Mouse (Mus musculus): ENCODE data around the gene Ppp2r3a.

Ppp2r3a gene

DNA sequence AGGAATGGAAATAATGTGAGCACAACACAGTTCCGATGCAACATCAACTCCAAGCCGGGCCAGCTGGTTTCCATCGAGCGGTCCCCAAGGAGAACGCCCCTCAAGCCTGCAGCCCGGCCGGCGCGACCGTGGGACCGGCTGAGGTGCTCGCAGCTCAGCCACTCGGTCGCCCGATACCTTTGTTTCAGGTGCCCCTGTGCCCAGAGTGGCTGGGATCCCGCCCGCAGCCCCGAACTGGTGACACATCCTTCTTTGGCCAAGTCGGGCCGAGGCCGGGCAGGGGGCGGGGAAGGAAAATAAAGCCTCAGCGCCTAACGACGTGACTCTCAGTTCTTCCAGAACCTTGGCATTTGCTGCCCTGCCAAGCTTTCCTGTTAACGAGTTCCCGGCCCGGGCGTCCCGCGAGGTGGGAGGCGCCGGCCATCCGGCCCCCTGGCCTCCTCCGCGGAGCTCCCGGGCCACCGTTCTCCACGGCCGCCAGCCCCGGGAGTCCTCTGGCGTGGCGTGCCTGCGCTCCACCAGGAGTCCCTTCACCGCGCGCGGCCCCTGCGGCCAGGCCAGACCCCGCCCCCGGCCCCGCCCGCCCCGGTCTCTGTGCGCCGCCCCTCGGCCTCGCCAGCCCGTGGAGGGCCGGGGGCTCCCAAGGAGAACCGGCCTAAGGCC lies 483 bp downstream of the Ppp2r3a start:
- DNase-seq: no peak

GRCm38 (mm10) chr9:101250486-101250885 lies 1.1 kb downstream of the Ppp2r3a start:
- peak; percentile 14 for DNase-seq

- DNase-seq: no peak
Observed at GRCm38 (mm10) chr9:101249626-101250025, 2.0 kb downstream of the Ppp2r3a start.

GRCm38 (mm10) chr9:101247541-101247940 lies 4.1 kb downstream of the Ppp2r3a start:
- peak; percentile 19 for DNase-seq

DNA sequence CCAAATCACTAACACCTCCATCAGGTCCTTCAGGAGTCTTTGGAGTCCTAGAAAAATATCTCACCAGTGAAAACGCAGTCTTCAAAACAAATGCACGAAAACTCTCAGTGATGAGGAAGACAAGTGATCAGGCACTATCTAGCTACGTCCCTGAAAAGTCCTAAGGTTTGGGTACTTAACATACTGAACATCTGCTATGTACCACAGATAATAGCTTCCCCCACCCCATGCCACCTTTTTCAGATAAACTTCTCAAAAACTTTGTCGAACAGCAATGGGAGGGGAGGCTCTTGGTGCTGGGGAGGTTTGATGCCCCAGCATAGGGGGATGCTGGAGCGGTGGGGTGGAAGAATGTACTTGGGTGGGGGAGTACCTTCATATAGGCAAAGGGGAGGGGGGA lies 6.1 kb downstream of the Ppp2r3a start:
- no peak for DNase-seq

- no peak for DNase-seq
Observed at GRCm38 (mm10) chr9:101243711-101244110, 7.9 kb downstream of the Ppp2r3a start.

- no peak for DNase-seq
Observed at GRCm38 (mm10) chr9:101240161-101240560, 11.4 kb downstream of the Ppp2r3a start.

- no peak for DNase-seq
Observed at GRCm38 (mm10) chr9:101235786-101236185, 15.8 kb downstream of the Ppp2r3a start.

- no peak for DNase-seq
Observed at GRCm38 (mm10) chr9:101232034-101232433, 19.6 kb downstream of the Ppp2r3a start.

DNA sequence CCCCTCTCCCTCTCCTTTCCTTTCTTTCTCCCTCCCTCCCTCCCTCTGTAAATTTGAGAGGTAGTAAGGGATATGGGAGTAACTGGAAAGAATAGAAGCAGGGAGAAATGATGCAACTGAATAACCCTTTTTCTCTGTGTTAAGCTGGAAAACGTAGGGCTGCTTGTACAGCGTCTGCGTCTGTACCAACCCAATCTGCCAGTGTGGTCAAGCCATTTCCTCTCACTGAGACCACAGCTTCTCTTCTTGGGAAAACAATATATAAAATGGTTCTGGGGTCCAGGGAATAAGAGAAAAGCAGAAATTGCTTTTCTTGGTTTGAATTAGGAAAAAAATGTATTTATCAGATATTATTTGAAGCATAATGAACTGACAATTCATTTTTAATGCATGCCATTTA lies 21.6 kb downstream of the Ppp2r3a start:
- no peak for DNase-seq

DNA sequence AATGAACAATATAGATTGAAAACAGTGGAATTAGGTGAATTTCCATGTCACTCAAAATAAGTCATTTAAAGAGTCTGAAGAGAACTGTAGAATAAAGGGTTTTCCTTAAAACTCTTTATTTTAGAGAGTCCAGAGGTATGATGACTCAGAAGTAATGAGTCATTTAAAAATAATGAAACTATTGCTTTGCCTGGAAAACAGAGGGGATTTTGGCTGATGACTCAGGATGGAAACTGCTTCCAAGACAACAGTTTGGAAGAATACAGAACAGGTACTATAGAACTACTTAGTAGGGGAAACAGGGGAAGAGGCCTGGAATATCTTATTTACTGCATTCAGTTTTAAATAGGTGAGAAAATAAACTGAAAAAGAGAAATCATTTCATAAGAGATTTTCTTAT lies 22.7 kb downstream of the Ppp2r3a start:
- DNase-seq: no peak

DNA sequence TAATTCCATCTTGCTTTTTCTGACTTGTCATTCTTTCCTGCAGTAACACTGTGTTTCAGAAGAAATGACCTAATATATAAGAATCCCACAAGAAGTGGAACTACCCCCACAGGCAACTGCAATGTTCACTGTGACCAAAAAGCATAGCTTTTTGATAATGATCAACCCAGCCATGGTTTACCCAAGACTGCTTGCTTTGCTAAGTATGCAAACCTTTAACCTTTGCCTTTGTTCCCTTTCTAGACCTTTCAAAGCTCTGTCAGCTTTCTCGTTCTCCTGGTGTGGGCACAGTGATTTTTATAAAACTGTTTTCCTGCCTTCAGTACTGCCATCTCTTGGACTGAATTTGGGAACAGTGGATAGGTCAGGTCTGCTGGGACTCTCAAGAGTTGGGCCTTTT lies 43.6 kb downstream of the Ppp2r3a start:
- DNase-seq: no peak

DNA sequence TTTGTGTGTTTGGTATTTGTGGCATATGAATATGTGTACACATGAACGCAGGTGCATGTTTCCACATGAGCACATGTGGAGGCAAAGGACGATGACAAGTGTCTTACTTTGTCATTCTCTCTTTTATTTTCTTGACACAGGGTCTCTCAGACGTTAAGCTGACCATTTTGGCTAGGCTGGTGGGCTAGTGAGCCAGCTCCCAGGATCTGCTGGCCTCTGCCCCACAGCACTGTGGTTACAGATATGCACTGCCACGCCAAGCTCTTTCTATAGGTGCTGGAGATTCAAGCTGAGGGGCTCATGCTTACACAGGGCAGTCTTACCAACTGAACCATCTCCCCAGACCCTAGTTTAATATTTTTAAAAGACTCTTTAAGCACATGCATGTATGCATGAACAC lies 45.1 kb downstream of the Ppp2r3a start:
- no peak for DNase-seq

- DNase-seq: no peak
Observed at GRCm38 (mm10) chr9:101205216-101205615, 46.4 kb downstream of the Ppp2r3a start.

DNA sequence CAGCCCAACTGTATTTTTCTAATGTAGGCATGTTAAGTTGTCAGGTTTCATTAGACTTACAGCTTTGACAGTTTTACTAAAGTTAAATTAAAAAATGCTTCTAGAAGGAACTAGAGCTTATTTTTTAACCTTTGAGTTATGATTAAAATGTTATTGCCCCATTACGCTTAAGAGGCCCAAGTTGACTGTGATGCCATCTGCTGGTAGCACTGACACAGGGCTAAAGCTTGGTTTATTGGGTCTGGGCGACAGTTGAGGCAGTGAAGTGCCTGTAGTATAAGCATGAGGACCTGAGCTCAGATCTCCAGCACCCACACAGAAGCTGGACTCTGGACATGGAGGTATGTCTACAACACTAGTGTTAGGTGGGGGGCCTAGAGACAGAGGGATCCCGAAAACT lies 47.5 kb downstream of the Ppp2r3a start:
- no peak for DNase-seq

DNA sequence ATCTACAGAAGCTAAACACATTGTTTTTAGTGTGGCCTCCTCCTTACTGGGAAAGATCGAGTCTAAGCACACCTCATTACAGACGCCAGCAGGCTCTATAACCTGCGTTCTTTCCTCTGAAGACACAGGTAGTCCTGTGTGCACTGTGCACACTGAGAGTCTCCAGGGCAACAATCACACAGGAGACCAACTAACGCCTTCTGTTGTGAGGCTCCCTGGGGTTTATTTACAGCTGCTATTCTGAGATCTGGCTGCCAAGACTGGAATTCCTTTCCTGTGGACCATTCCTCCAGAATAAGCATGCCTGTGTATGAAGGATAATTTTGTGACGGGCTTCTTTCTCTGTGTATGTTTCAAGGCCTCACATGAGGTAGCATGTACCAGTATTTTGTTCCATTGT lies 51.0 kb downstream of the Ppp2r3a start:
- no peak for DNase-seq

DNA sequence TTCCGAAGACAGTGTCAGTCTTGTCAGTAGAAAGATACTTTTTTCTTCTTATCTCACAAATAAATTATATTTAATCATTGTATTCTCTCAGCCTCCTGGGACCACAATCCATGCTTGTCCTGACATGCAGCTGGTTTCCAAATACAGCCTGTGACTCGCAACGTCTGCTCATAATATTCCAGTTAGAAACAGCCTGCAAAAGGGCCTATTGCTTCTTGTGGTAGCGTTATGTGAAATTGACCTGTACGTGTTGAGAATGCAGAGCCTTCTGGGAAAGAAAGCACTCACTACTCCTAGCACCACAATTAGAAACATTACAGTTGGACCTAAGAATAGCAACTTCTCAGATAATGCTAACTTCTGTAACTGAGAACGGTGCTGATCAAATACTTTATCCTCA lies 52.8 kb downstream of the Ppp2r3a start:
- DNase-seq: no peak

DNA sequence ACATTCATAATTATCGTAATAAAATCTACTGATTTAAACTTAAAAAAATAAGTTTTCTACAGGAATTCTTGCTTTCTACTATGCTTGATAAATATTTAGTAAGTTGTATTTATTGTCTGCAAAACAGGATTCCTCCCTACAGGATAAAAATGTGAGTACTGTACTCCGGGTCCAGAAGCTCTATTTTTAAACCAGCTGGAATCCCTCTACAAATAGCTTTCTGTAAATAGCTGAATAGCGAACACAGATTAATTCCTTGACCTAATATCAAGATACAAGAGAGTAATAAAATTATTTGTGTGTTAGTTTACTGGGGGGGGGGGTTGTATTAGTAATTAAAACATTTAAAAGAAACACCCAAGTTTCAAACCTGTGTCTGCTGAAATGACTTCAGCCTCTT lies 53.3 kb downstream of the Ppp2r3a start:
- no peak for DNase-seq

GRCm38 (mm10) chr9:101181962-101182701 lies 69.5 kb downstream of the Ppp2r3a start:
- peak; percentile 89 for DNase-seq

DNA sequence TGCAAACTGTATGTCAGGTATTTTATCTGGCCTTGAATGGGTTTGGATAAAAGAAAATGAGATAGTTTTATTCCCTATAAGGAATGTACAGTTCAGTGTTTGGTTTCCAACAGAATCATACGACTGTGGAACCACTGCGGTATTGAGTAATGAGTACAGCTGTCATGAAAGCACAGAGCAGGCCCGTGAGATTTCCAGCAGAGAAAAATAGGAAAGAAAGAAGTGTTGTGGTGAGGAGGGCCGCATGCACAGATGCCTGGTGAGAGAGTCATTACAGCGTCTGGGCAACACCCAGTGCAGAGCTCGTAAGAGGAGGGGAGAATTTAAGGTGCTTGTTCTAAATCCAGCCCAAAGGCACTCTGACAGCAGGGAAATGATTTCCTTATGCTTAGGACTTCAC lies 70.3 kb downstream of the Ppp2r3a start:
- no peak for DNase-seq

- DNase-seq: peak; percentile 15
Observed at GRCm38 (mm10) chr9:101180234-101180633, 71.4 kb downstream of the Ppp2r3a start.

DNA sequence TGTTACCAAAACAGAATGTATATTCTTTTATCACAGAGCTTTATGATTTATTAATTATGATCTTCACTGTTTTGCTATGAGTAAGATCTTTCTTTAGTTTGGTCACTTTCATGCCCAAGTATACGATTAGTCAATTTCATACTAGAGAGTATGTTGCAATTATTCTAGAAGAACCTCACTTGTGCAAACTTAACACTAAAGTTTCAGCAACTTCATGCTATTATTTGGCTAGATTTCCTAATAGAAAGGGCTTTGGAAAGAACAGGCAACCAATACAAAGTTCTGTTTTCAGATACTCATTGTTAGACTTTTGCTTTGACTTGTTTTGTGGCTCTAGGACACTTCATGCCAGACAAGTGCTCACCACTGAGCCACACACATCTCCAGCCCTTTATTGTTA lies 91.0 kb downstream of the Ppp2r3a start:
- no peak for DNase-seq

- DNase-seq: no peak
Observed at GRCm38 (mm10) chr9:101160092-101160491, 91.5 kb downstream of the Ppp2r3a start.

GRCm38 (mm10) chr9:101159431-101159830 lies 92.2 kb downstream of the Ppp2r3a start:
- DNase-seq: peak; percentile 72

DNA sequence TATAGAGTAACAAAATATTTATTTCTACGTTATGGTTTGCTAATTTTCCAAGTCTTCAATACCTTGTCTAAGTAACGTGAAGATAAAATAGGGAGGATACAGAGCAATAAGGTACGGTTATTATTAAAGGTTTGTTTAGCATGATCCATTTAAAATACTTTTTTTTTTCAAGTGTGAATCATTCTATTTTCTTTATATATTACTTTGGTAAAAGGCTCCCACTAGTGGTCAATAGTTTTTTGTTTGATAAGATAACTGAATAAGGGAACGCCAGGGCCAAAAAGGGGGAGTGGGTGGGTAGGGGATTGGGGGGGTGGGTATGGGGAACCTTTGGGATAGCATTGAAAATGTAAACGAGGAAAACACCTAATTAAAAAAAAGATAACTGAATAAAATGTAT lies 98.7 kb downstream of the Ppp2r3a start:
- no peak for DNase-seq

Measured in retina, postnatal 1 day (tissue).